Mouse (Mus musculus) ES-E14 (cell line): Measurements from ENCODE around the gene Alg12. TPM values are rescaled to one million over a fixed set of nuclear protein-coding genes. Genes with fewer than 3 reads are reported as not detected.

Experiments
- DNase-seq: peaks from one replicate; pipeline ENCODE4 v3.0.0-alpha.2; 2013; ENCODE audit warnings: low read depth, low spot score
- H3K27ac ChIP-seq: 2 replicates; pipeline ENCODE4 v1.5.1; 2012; ENCODE audit warnings: low read depth, mild to moderate bottlenecking, low read length, moderate library complexity, mixed read lengths; ENCODE audit not compliant: poor library complexity, insufficient read depth, severe bottlenecking
- H3K36me3 ChIP-seq: 2 replicates; pipeline ENCODE4 v1.6.1; 2012; ENCODE audit warnings: mild to moderate bottlenecking, low read length, moderate library complexity, mixed read lengths; ENCODE audit not compliant: control insufficient read depth, poor library complexity, insufficient read depth, severe bottlenecking
- H3K4me1 ChIP-seq, 2 experiments: fragments of 150-350 bp in 1 of 2; sonication (generic) in 1 of 2; 2 replicates each; pipeline ENCODE4 v1.6.1; 2012; ENCODE audit warnings: low read length in 2 of 2, mild to moderate bottlenecking in 1 of 2, mixed read lengths in 1 of 2; ENCODE audit not compliant: control insufficient read depth in 2 of 2, insufficient read depth in 2 of 2, poor library complexity in 1 of 2
- H3K4me3 ChIP-seq, 2 experiments: fragments of 150-350 bp in 1 of 2; sonication (generic) in 1 of 2; 2 replicates each; pipeline ENCODE4 v1.5.1; 2012; ENCODE audit warnings: low read length in 2 of 2, low read depth in 1 of 2, mild to moderate bottlenecking in 1 of 2, mixed read lengths in 1 of 2; ENCODE audit not compliant: insufficient read depth in 1 of 2, poor library complexity in 1 of 2, severe bottlenecking in 1 of 2
- H3K9ac ChIP-seq: 2 replicates; pipeline ENCODE4 v1.6.1; 2012; ENCODE audit warnings: low read depth, mild to moderate bottlenecking, low read length, mixed read lengths; ENCODE audit not compliant: poor library complexity, insufficient read depth, severe bottlenecking
- H3K9me3 ChIP-seq: fragments of 150-350 bp; sonication (generic); 2 replicates; pipeline ENCODE4 v1.6.1; 2012; ENCODE audit warnings: low read depth, mild to moderate bottlenecking, low read length; ENCODE audit not compliant: control insufficient read depth, insufficient read depth
- CHD2 ChIP-seq: IDR thresholded peaks from 2 replicates; pipeline ENCODE4 v1.6.1; 2014; ENCODE audit warnings: mild to moderate bottlenecking, low read depth, low read length, inconsistent platforms
- HCFC1 ChIP-seq: IDR thresholded peaks from 2 replicates; pipeline ENCODE4 v1.6.1; 2012; ENCODE audit warnings: low read length, inconsistent platforms, borderline replicate concordance; ENCODE audit not compliant: insufficient read depth
- MAFK ChIP-seq: IDR thresholded peaks from 2 replicates; pipeline ENCODE4 v1.6.1; 2014; ENCODE audit warnings: mild to moderate bottlenecking, low read depth, low read length, inconsistent platforms; ENCODE audit not compliant: insufficient read depth
- ZC3H11A ChIP-seq: IDR thresholded peaks from 2 replicates; pipeline ENCODE4 v1.6.1; 2012; ENCODE audit warnings: low read depth, mild to moderate bottlenecking, inconsistent platforms, low read length, borderline replicate concordance
- ZNF384 ChIP-seq: IDR thresholded peaks from 2 replicates; pipeline ENCODE4 v1.6.1; 2012; ENCODE audit warnings: low read depth, low read length, inconsistent platforms
- in situ Hi-C, 2 experiments: fragments of 600-800 bp; cut with MboI; formaldehyde crosslinking; loops; one replicate each; pipeline ENCODE4 v1.15.1; 2025; ENCODE audit warnings: low sequenced_read_pairs in 2 of 2, inconsistent platforms in 1 of 2; ENCODE audit not compliant: unreplicated experiment in 2 of 2
- total RNA-seq: library from RNA; depleted of rRNA; stranded (reverse); fragments of 300-350 nt; gene quantifications from 2 replicates; pipeline ENCODE4 v1.2.3, GENCODE M21; 2012

Alg12 gene
- total RNA-seq, 1 experiment: 17.8 TPM

GRCm38 (mm10) chr15:88862881-88863694, 44.0 kb upstream of the Alg12 start:
- Histone ChIP-seq H3K9me3 (no peaks in the 10 kb centered on the region), H3K4me1 (peaks cover 3 to 19% of the 10 kb centered on the region in 2 experiments), H3K27ac (peak overlapping the region; percentile 97), H3K36me3 (peaks cover 35% of the 10 kb centered on the region), H3K9ac (peak overlapping the region; percentile 94), H3K4me3 (peak overlapping the region; percentile 90 to 92)
- in situ Hi-C loops: no loop called here
- TF ChIP-seq ZNF384 (no peak), MAFK (no peak), HCFC1 (no peak), CHD2 (no peak), ZC3H11A (no peak)
- no peak for DNase-seq

- H3K4me1 ChIP-seq: peaks cover 3 to 17% of the 10 kb centered on the region in 2 experiments; a peak in 3 of 4 replicates
These were observed 42.9 kb upstream of the Alg12 start, which contains the start of gene Pim3 for GRCm38 (mm10) chr15:88861772-88862622. Gene Pim3 (plus strand): TSS chr15:88862186.

GRCm38 (mm10) chr15:88860781-88861180, 41.7 kb upstream of the Alg12 start:
- Histone ChIP-seq H3K4me3 (no peak overlapping the region), H3K9me3 (no peaks in the 10 kb centered on the region), H3K27ac (no peak overlapping the region), H3K4me1 (peaks cover 3 to 17% of the 10 kb centered on the region in 2 experiments; a peak in 3 of 4 replicates), H3K36me3 (peaks cover 26% of the 10 kb centered on the region), H3K9ac (no peak overlapping the region)
- in situ Hi-C loops: no loop called here
- DNase-seq: no peak
- no peak for TF ChIP-seq ZNF384
- TF ChIP-seq MAFK: no peak
- TF ChIP-seq ZC3H11A: no peak
- TF ChIP-seq CHD2: no peak
- no peak for TF ChIP-seq HCFC1

More at GRCm38 (mm10) chr15:88861772-88862622, 42.9 kb upstream of the Alg12 start, which contains the start of gene Pim3:
- H3K36me3 ChIP-seq: peaks cover 35% of the 10 kb centered on the region
- H3K4me3 ChIP-seq: peak within 1 kb of the TSS; percentile 90 to 92
- H3K27ac ChIP-seq: peak within 1 kb of the TSS; percentile 97
- peak; percentile 94 for DNase-seq
- H3K9ac ChIP-seq: peak within 1 kb of the TSS; percentile 94
- in situ Hi-C loops: no loop called here
- no peak for TF ChIP-seq MAFK
- no peak for TF ChIP-seq ZC3H11A
- no peak for TF ChIP-seq HCFC1
- no peak for TF ChIP-seq ZNF384
- no peaks in the 10 kb centered on the region for H3K9me3 ChIP-seq

- Histone ChIP-seq H3K36me3 (peaks cover 16% of the 10 kb centered on the region), H3K4me1 (peaks cover 9 to 29% of the 10 kb centered on the region in 2 experiments; a peak in 3 of 4 replicates), H3K4me3 (no peak overlapping the region), H3K9me3 (no peaks in the 10 kb centered on the region), H3K9ac (no peak overlapping the region), H3K27ac (no peak overlapping the region)
- in situ Hi-C loops: no loop called here
- no peak for TF ChIP-seq ZNF384
- DNase-seq: no peak
These were observed 40.3 kb upstream of the Alg12 start for GRCm38 (mm10) chr15:88859206-88859970.
